Mouse (Mus musculus): ENCODE results near the gene Sclt1. TPM values are rescaled to one million over a fixed set of nuclear protein-coding genes. Genes with fewer than 3 reads are reported as not detected.
A peak's percentile ranks its signal among the peaks of the same experiment; 100 is the strongest.

The Sclt1 gene
- polyA plus RNA-seq, 1 experiment from 2014 or later = 28.4 TPM

DNA sequence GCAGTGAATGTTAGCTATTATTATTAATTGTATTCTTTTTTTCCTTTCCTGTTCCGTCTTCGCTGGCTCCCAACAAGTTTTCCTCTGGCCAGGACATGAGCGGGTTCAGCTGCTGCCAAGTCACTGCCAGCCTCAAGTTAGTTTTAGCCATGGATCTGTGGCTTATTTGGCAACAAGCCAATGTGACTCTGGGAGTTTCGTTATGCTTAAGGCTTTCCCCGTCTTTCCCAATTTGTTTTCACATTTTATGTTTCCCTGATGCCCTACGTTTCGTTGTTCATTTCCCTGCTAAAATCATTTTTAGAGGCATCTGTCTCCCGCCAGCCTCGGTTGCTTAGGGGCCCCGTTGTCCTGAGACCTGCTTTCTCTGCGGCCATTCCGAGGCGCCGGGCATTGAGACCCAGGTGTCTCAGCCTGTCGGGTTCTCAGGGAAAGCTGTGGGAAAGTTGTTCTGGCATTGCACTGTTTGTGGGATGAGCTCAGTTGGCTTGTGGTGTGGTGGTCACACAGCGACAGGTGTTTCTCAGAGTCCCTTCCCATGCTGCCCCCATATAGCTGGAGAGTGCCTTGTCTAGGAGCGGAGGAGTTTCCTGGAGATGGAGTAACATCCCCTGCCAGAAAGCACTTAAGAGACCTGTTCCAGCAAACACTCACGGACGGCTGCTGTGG, 152.9 kb downstream of the Sclt1 start:
- DNase-seq (ENCODE audit: low spot score) (no peak), ATAC-seq (replicated peaks; ENCODE audit: insufficient number of reproducible peaks, low FRiP score, low TSS enrichment, low read depth) (no peak)
- WGBS = 87% methylated on average over 19 of the region's 19 CpGs
- no peak overlapping the region for H3K27ac ChIP-seq (replicated peaks; ENCODE audit: low read depth, low read length)
- no peak overlapping the region for H3K9ac ChIP-seq (replicated peaks; ENCODE audit: low read length)
- H3K36me3 ChIP-seq (replicated peaks; ENCODE audit: control insufficient read depth, insufficient read depth, low read depth, low read length) = no peaks in the 10 kb centered on the region
- H3K27me3 ChIP-seq (ENCODE audit: control insufficient read depth, insufficient read depth, low read length) = no peaks in the 10 kb centered on the region
- no peaks in the 10 kb centered on the region for H3K9me3 ChIP-seq (replicated peaks; ENCODE audit: control insufficient read depth, low read length)
- H3K4me2 ChIP-seq (ENCODE audit: low read depth, low read length) = no peak overlapping the region
- H3K4me1 ChIP-seq (ENCODE audit: control insufficient read depth, insufficient read depth, low read length) = no peaks in the 10 kb centered on the region
- no peak overlapping the region for H3K4me3 ChIP-seq (ENCODE audit: low read depth, low read length)

- Histone ChIP-seq H3K27me3 (ENCODE audit: control insufficient read depth, insufficient read depth, low read length) (no peaks in the 10 kb centered on the region), H3K9me3 (replicated peaks; ENCODE audit: control insufficient read depth, low read length) (no peaks in the 10 kb centered on the region), H3K4me2 (ENCODE audit: low read depth, low read length) (no peak overlapping the region), H3K4me1 (ENCODE audit: control insufficient read depth, insufficient read depth, low read length) (no peaks in the 10 kb centered on the region), H3K9ac (replicated peaks; ENCODE audit: low read length) (no peak overlapping the region), H3K36me3 (replicated peaks; ENCODE audit: control insufficient read depth, insufficient read depth, low read depth, low read length) (no peaks in the 10 kb centered on the region), H3K4me3 (ENCODE audit: low read depth, low read length) (no peak overlapping the region), H3K27ac (replicated peaks; ENCODE audit: low read depth, low read length) (no peak overlapping the region)
- DNase-seq (ENCODE audit: low spot score) (no peak), ATAC-seq (replicated peaks; ENCODE audit: insufficient number of reproducible peaks, low FRiP score, low TSS enrichment, low read depth) (no peak)
- 86% methylated on average over 8 of the region's 8 CpGs for WGBS
These were observed 153.8 kb downstream of the Sclt1 start for GRCm38 (mm10) chr3:41588495-41588894.

DNA sequence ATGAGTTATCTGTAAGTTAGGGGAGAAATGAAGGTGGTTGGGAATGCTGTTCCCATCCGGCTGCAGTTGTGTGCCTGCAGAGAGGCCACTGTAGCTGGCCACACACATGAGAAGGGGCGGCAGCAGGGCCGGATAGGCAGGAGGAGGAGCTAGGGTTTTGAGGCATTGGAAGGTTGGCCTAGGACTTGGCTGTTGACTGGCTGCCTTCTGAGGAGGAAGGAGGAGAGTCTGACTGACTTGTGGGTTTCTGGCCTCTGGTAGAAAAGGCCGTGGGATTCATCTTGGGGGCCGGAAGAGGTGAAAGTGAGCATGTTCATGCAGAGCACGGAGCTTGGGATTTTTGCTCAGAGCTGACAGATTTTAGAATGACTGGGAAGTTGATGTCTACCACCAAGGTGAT, 154.7 kb downstream of the Sclt1 start:
- H3K27ac ChIP-seq (replicated peaks; ENCODE audit: low read depth, low read length) = no peak overlapping the region
- H3K4me3 ChIP-seq (ENCODE audit: low read depth, low read length) = no peak overlapping the region
- no peaks in the 10 kb centered on the region for H3K4me1 ChIP-seq (ENCODE audit: control insufficient read depth, insufficient read depth, low read length)
- H3K36me3 ChIP-seq (replicated peaks; ENCODE audit: control insufficient read depth, insufficient read depth, low read depth, low read length) = no peaks in the 10 kb centered on the region
- WGBS = 48% methylated on average over 6 of the region's 6 CpGs
- H3K27me3 ChIP-seq (ENCODE audit: control insufficient read depth, insufficient read depth, low read length) = no peaks in the 10 kb centered on the region
- H3K4me2 ChIP-seq (ENCODE audit: low read depth, low read length) = no peak overlapping the region
- H3K9ac ChIP-seq (replicated peaks; ENCODE audit: low read length) = no peak overlapping the region
- DNase-seq (ENCODE audit: low spot score) (no peak), ATAC-seq (replicated peaks; ENCODE audit: insufficient number of reproducible peaks, low FRiP score, low TSS enrichment, low read depth) (no peak)
- no peaks in the 10 kb centered on the region for H3K9me3 ChIP-seq (replicated peaks; ENCODE audit: control insufficient read depth, low read length)

- Histone ChIP-seq H3K9ac (replicated peaks; ENCODE audit: low read length) (no peak overlapping the region), H3K9me3 (replicated peaks; ENCODE audit: control insufficient read depth, low read length) (no peaks in the 10 kb centered on the region), H3K4me1 (ENCODE audit: control insufficient read depth, insufficient read depth, low read length) (no peaks in the 10 kb centered on the region), H3K4me3 (ENCODE audit: low read depth, low read length) (no peak overlapping the region), H3K27me3 (ENCODE audit: control insufficient read depth, insufficient read depth, low read length) (no peaks in the 10 kb centered on the region), H3K27ac (replicated peaks; ENCODE audit: low read depth, low read length) (no peak overlapping the region), H3K36me3 (replicated peaks; ENCODE audit: control insufficient read depth, insufficient read depth, low read depth, low read length) (no peaks in the 10 kb centered on the region), H3K4me2 (ENCODE audit: low read depth, low read length) (no peak overlapping the region)
- 86% methylated on average over 7 of the region's 7 CpGs for WGBS
- DNase-seq (ENCODE audit: low spot score) = no peak
- ATAC-seq (replicated peaks; ENCODE audit: insufficient number of reproducible peaks, low FRiP score, low TSS enrichment, low read depth) = no peak
These were observed 155.4 kb downstream of the Sclt1 start for GRCm38 (mm10) chr3:41586917-41587316.

- ATAC-seq (replicated peaks; ENCODE audit: insufficient number of reproducible peaks, low FRiP score, low TSS enrichment, low read depth) (no peak), DNase-seq (ENCODE audit: low spot score) (no peak)
- Histone ChIP-seq H3K27me3 (ENCODE audit: control insufficient read depth, insufficient read depth, low read length) (no peaks in the 10 kb centered on the region), H3K9ac (replicated peaks; ENCODE audit: low read length) (no peak overlapping the region), H3K36me3 (replicated peaks; ENCODE audit: control insufficient read depth, insufficient read depth, low read depth, low read length) (no peaks in the 10 kb centered on the region), H3K4me2 (ENCODE audit: low read depth, low read length) (no peak overlapping the region), H3K27ac (replicated peaks; ENCODE audit: low read depth, low read length) (no peak overlapping the region), H3K4me3 (ENCODE audit: low read depth, low read length) (no peak overlapping the region), H3K4me1 (ENCODE audit: control insufficient read depth, insufficient read depth, low read length) (no peaks in the 10 kb centered on the region), H3K9me3 (replicated peaks; ENCODE audit: control insufficient read depth, low read length) (no peaks in the 10 kb centered on the region)
- 82% methylated on average over 6 of the region's 6 CpGs for WGBS
These were observed 156.0 kb downstream of the Sclt1 start for GRCm38 (mm10) chr3:41586330-41586729.

GRCm38 (mm10) chr3:41585548-41585947, 156.8 kb downstream of the Sclt1 start:
- DNase-seq (ENCODE audit: low spot score) = no peak
- no peak overlapping the region for H3K4me2 ChIP-seq (ENCODE audit: low read depth, low read length)
- H3K27me3 ChIP-seq (ENCODE audit: control insufficient read depth, insufficient read depth, low read length) = no peaks in the 10 kb centered on the region
- no peaks in the 10 kb centered on the region for H3K36me3 ChIP-seq (replicated peaks; ENCODE audit: control insufficient read depth, insufficient read depth, low read depth, low read length)
- no peak overlapping the region for H3K9ac ChIP-seq (replicated peaks; ENCODE audit: low read length)
- H3K27ac ChIP-seq (replicated peaks; ENCODE audit: low read depth, low read length) = no peak overlapping the region
- no peak for ATAC-seq (replicated peaks; ENCODE audit: insufficient number of reproducible peaks, low FRiP score, low TSS enrichment, low read depth)
- H3K4me3 ChIP-seq (ENCODE audit: low read depth, low read length) = no peak overlapping the region
- H3K9me3 ChIP-seq (replicated peaks; ENCODE audit: control insufficient read depth, low read length) = no peaks in the 10 kb centered on the region
- no peaks in the 10 kb centered on the region for H3K4me1 ChIP-seq (ENCODE audit: control insufficient read depth, insufficient read depth, low read length)
- 87% methylated on average over 5 of the region's 5 CpGs for WGBS

- H3K27ac ChIP-seq (replicated peaks; ENCODE audit: low read depth, low read length) = no peak overlapping the region
- no peak for DNase-seq (ENCODE audit: low spot score)
- no peak overlapping the region for H3K4me2 ChIP-seq (ENCODE audit: low read depth, low read length)
- no peaks in the 10 kb centered on the region for H3K27me3 ChIP-seq (ENCODE audit: control insufficient read depth, insufficient read depth, low read length)
- no peak for ATAC-seq (replicated peaks; ENCODE audit: insufficient number of reproducible peaks, low FRiP score, low TSS enrichment, low read depth)
- H3K9ac ChIP-seq (replicated peaks; ENCODE audit: low read length) = no peak overlapping the region
- H3K4me1 ChIP-seq (ENCODE audit: control insufficient read depth, insufficient read depth, low read length) = no peaks in the 10 kb centered on the region
- no peaks in the 10 kb centered on the region for H3K36me3 ChIP-seq (replicated peaks; ENCODE audit: control insufficient read depth, insufficient read depth, low read depth, low read length)
- H3K9me3 ChIP-seq (replicated peaks; ENCODE audit: control insufficient read depth, low read length) = no peaks in the 10 kb centered on the region
- no peak overlapping the region for H3K4me3 ChIP-seq (ENCODE audit: low read depth, low read length)
- 81% methylated on average over 4 of the region's 4 CpGs for WGBS
These were observed 158.7 kb downstream of the Sclt1 start for GRCm38 (mm10) chr3:41583621-41584020.

GRCm38 (mm10) chr3:41583092-41583491, 159.2 kb downstream of the Sclt1 start:
- WGBS = 95% methylated on average over 14 of the region's 14 CpGs
- Histone ChIP-seq H3K9ac (replicated peaks; ENCODE audit: low read length) (no peak overlapping the region), H3K27ac (replicated peaks; ENCODE audit: low read depth, low read length) (no peak overlapping the region), H3K4me2 (ENCODE audit: low read depth, low read length) (no peak overlapping the region), H3K36me3 (replicated peaks; ENCODE audit: control insufficient read depth, insufficient read depth, low read depth, low read length) (no peaks in the 10 kb centered on the region), H3K9me3 (replicated peaks; ENCODE audit: control insufficient read depth, low read length) (no peaks in the 10 kb centered on the region), H3K27me3 (ENCODE audit: control insufficient read depth, insufficient read depth, low read length) (no peaks in the 10 kb centered on the region), H3K4me1 (ENCODE audit: control insufficient read depth, insufficient read depth, low read length) (no peaks in the 10 kb centered on the region), H3K4me3 (ENCODE audit: low read depth, low read length) (no peak overlapping the region)
- 0 out of 2 replicates have a peak, but pooled peaks have one; percentile 27 for ATAC-seq (replicated peaks; ENCODE audit: insufficient number of reproducible peaks, low FRiP score, low TSS enrichment, low read depth)
- DNase-seq (ENCODE audit: low spot score) = no peak

Measured in embryonic facial prominence, embryonic 11.5 days (tissue).